Mouse (Mus musculus): Measurements from ENCODE around the gene Mapk1. TPM values are rescaled to one million over a fixed set of nuclear protein-coding genes. Genes with fewer than 3 reads are reported as not detected.
A peak's percentile ranks its signal among the peaks of the same experiment; 100 is the strongest.

Gene Mapk1
- polyA plus RNA-seq, 1 experiment from 2014 or later: 149 TPM

DNA sequence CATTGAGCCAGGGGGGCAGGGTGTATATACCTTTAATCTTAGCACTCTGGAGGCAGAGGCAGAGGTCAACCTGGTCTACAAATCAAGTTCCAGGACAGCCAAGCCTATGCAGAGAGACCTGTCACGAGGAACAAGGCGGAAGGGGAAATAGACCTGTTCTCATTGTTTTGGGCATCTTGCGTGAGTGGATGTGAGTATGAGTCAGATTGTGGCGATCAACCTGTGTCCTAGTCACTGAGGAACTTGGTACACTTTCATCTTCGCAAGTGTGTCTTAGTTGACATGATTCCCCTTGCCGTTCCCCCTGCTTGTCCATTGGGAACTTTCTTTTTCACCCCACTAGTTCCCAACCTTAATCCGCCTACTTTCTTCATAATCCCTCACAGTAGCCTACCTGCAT lies 26.9 kb downstream of the Mapk1 start:
- no peaks in the 10 kb centered on the region for H3K27me3 ChIP-seq (ENCODE audit: insufficient read depth, low read length)
- H3K4me2 ChIP-seq (ENCODE audit: low read length): no peak overlapping the region
- TF ChIP-seq CTCF (IDR thresholded peaks at IDR 0.05; ENCODE audit: low read depth): no peak
- no peak for ATAC-seq (replicated peaks; ENCODE audit: low FRiP score, low read depth)
- H3K9ac ChIP-seq (ENCODE audit: low read depth, low read length): no peak overlapping the region
- H3K36me3 ChIP-seq (ENCODE audit: insufficient read depth, low read length): peaks cover 7% of the 10 kb centered on the region; the same call in 1 of the 2 replicates
- no peak overlapping the region for H3K27ac ChIP-seq
- WGBS: 80% methylated on average over 7 of the region's 7 CpGs
- no peak overlapping the region for H3K4me3 ChIP-seq (replicated peaks; ENCODE audit: low read depth, low read length)
- H3K9me3 ChIP-seq (replicated peaks; ENCODE audit: low read length): no peaks in the 10 kb centered on the region
- no peaks in the 10 kb centered on the region for H3K4me1 ChIP-seq (replicated peaks; ENCODE audit: insufficient read depth, low read length)
- DNase-seq (ENCODE audit: low spot score): no peak

DNA sequence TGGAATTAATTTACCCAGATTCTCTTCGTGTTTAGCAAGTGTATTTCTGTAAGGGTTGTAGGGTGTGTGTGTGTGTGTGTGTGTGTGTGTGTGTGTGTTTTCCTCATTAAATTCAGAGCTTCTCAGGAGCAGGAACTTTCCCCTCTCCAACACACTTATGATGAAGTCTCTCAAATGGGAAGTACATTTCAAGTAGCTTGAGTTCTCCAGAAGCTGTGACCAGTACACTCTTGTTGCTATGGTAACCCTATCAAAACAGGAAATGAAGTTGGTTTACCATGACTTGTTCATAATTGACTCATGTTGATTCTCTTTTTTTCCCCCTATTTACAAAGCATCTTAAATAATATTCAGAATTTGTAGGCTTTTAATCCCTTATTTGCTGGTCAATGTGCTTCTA lies 29.4 kb downstream of the Mapk1 start:
- Histone ChIP-seq H3K4me1 (replicated peaks; ENCODE audit: insufficient read depth, low read length) (no peaks in the 10 kb centered on the region), H3K9me3 (replicated peaks; ENCODE audit: low read length) (no peaks in the 10 kb centered on the region), H3K27me3 (ENCODE audit: insufficient read depth, low read length) (no peaks in the 10 kb centered on the region), H3K4me3 (replicated peaks; ENCODE audit: low read depth, low read length) (no peak overlapping the region), H3K36me3 (ENCODE audit: insufficient read depth, low read length) (peaks cover 7% of the 10 kb centered on the region; the same call in 1 of the 2 replicates), H3K27ac (no peak overlapping the region), H3K9ac (ENCODE audit: low read depth, low read length) (no peak overlapping the region), H3K4me2 (ENCODE audit: low read length) (no peak overlapping the region)
- peak; percentile 41 for DNase-seq (ENCODE audit: low spot score)
- WGBS: 91% methylated on average over 1 of the region's 1 CpGs
- TF ChIP-seq CTCF (IDR thresholded peaks at IDR 0.05; ENCODE audit: low read depth): no peak
- ATAC-seq (replicated peaks; ENCODE audit: low FRiP score, low read depth): no peak

DNA sequence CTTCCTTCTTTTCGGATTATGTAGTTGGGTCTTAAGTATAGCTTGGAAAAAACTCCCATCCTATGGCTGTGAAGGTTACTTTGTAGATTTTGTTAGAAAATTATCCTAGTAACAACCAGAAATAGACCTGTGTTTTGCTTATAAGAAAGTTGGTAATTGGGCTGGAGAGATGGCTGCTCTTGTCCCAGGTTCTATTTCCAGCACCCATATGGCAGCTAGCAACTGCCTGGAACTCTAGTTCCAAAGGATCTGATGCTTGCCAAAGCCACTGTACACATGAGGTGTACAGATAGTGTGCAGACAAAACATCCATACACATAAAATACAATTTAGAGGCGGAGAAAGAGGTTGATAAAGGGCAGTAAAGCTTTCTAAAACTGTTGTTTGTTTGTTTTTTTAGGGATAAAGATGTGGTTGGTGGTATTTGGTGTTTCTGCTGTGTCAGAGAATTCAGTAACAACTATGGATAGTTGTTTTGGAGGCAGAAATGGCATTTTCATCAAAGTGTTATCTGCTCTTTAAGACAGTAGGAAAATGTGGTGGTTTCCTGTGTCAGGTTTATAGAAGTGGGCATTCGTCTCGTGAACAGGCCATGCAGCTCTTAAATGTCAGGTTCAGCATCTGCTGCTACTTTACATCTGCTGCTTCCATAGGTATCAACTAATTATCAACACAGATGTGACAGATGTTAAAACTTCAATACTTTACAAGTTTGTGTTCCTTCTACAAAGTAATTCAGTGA lies 32.1 kb downstream of the Mapk1 start:
- Histone ChIP-seq H3K27me3 (ENCODE audit: insufficient read depth, low read length) (no peaks in the 10 kb centered on the region), H3K4me1 (replicated peaks; ENCODE audit: insufficient read depth, low read length) (no peaks in the 10 kb centered on the region), H3K9me3 (replicated peaks; ENCODE audit: low read length) (no peaks in the 10 kb centered on the region), H3K4me3 (replicated peaks; ENCODE audit: low read depth, low read length) (no peak overlapping the region), H3K9ac (ENCODE audit: low read depth, low read length) (no peak overlapping the region), H3K4me2 (ENCODE audit: low read length) (no peak overlapping the region), H3K27ac (no peak overlapping the region), H3K36me3 (ENCODE audit: insufficient read depth, low read length) (peaks cover 12% of the 10 kb centered on the region)
- 72% methylated on average over 4 of the region's 4 CpGs for WGBS
- no peak for TF ChIP-seq CTCF (IDR thresholded peaks at IDR 0.05; ENCODE audit: low read depth)
- DNase-seq (ENCODE audit: low spot score): no peak
- ATAC-seq (replicated peaks; ENCODE audit: low FRiP score, low read depth): no peak

DNA sequence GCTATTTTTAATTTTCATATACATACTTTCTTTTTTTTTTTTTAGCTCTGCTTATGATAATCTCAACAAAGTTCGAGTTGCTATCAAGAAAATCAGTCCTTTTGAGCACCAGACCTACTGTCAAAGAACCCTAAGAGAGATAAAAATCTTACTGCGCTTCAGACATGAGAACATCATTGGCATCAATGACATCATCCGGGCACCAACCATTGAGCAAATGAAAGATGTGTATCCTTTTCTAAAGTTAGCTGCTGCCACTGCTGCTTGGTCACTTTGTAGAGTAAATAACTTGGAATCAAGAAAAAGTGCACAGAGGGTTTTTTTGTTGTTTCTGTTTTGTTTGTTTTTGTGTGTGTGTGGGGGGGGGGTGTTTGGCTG lies 32.7 kb downstream of the Mapk1 start:
- Histone ChIP-seq H3K27ac (no peak overlapping the region), H3K36me3 (ENCODE audit: insufficient read depth, low read length) (peaks cover 12% of the 10 kb centered on the region), H3K9me3 (replicated peaks; ENCODE audit: low read length) (no peaks in the 10 kb centered on the region), H3K4me1 (replicated peaks; ENCODE audit: insufficient read depth, low read length) (no peaks in the 10 kb centered on the region), H3K27me3 (ENCODE audit: insufficient read depth, low read length) (no peaks in the 10 kb centered on the region), H3K4me2 (ENCODE audit: low read length) (no peak overlapping the region), H3K4me3 (replicated peaks; ENCODE audit: low read depth, low read length) (no peak overlapping the region), H3K9ac (ENCODE audit: low read depth, low read length) (no peak overlapping the region)
- no peak for ATAC-seq (replicated peaks; ENCODE audit: low FRiP score, low read depth)
- DNase-seq (ENCODE audit: low spot score): no peak
- WGBS: 92% methylated on average over 3 of the region's 3 CpGs
- no peak for TF ChIP-seq CTCF (IDR thresholded peaks at IDR 0.05; ENCODE audit: low read depth)

DNA sequence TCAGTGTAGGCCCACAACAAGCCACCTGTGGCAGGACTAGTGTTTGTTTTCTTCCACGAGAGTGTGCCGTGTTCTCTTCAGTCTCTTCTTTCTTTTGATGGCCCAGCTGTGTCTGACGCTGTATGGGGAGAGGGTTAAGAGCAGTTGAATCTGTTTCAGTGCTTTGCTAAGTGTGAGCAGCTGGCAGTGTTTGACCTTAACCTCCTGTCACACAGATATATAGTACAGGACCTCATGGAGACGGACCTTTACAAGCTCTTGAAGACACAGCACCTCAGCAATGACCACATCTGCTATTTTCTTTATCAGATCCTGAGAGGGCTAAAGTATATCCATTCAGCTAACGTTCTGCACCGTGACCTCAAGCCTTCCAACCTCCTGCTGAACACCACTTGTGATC lies 34.9 kb downstream of the Mapk1 start:
- Histone ChIP-seq H3K36me3 (ENCODE audit: insufficient read depth, low read length) (peaks cover 16% of the 10 kb centered on the region), H3K4me2 (ENCODE audit: low read length) (no peak overlapping the region), H3K27me3 (ENCODE audit: insufficient read depth, low read length) (no peaks in the 10 kb centered on the region), H3K4me1 (replicated peaks; ENCODE audit: insufficient read depth, low read length) (no peaks in the 10 kb centered on the region), H3K9me3 (replicated peaks; ENCODE audit: low read length) (no peaks in the 10 kb centered on the region), H3K4me3 (replicated peaks; ENCODE audit: low read depth, low read length) (no peak overlapping the region), H3K9ac (ENCODE audit: low read depth, low read length) (no peak overlapping the region), H3K27ac (no peak overlapping the region)
- TF ChIP-seq CTCF (IDR thresholded peaks at IDR 0.05; ENCODE audit: low read depth): no peak
- 32% methylated on average over 6 of the region's 6 CpGs for WGBS
- ATAC-seq (replicated peaks; ENCODE audit: low FRiP score, low read depth): no peak
- no peak for DNase-seq (ENCODE audit: low spot score)

DNA sequence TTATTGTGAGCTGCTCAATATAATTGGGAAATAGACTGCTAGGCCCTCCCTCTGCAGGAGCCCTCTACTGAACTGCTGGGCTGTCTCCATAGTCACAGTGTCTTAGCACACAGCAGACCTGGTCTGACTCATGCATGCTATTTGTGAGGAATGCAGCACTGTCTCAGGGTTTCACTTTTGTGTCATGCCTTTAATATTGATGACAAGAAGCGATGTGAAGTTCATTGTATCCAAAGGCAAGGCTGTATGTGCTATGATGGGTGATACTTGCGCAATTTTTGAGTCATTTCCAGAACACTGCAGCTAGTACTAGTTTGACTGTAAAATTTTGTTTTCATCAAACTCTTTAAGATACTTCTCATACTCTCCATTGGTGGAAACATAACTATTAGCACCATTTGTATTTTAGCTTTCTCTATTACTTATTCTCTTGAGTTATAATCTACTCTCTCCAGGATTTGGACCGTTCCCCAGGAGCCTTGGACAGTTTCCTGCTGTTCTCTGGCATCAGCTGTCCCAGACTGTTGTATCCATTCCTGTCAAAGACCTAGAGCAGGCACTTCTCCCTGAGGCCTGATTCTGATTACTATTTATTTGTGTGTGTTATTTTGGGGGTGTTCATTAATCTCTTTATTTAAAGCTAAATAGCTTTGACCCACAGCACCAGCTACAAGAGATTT lies 41.4 kb downstream of the Mapk1 start:
- H3K9ac ChIP-seq (ENCODE audit: low read depth, low read length): no peak overlapping the region
- no peak for DNase-seq (ENCODE audit: low spot score)
- H3K4me2 ChIP-seq (ENCODE audit: low read length): no peak overlapping the region
- H3K4me3 ChIP-seq (replicated peaks; ENCODE audit: low read depth, low read length): no peak overlapping the region
- no peaks in the 10 kb centered on the region for H3K27me3 ChIP-seq (ENCODE audit: insufficient read depth, low read length)
- no peak for ATAC-seq (replicated peaks; ENCODE audit: low FRiP score, low read depth)
- H3K9me3 ChIP-seq (replicated peaks; ENCODE audit: low read length): no peaks in the 10 kb centered on the region
- WGBS: 90% methylated on average over 3 of the region's 3 CpGs
- H3K27ac ChIP-seq: no peak overlapping the region
- TF ChIP-seq CTCF (IDR thresholded peaks at IDR 0.05; ENCODE audit: low read depth): no peak
- peaks cover 33% of the 10 kb centered on the region; the same call in 1 of the 2 replicates for H3K36me3 ChIP-seq (ENCODE audit: insufficient read depth, low read length)
- no peaks in the 10 kb centered on the region for H3K4me1 ChIP-seq (replicated peaks; ENCODE audit: insufficient read depth, low read length)

Data from kidney, postnatal 0 days (tissue).